Comparison of ENCODE assay signal across 8 mouse cellular contexts in genomic region chr4:151989110-151989488, GRCm38 (mm10). TPM values are rescaled to one million over a fixed set of nuclear protein-coding genes. Genes with fewer than 3 reads are reported as not detected.
DNase-seq lines count a peak whose midpoint lies in the region; ATAC-seq and TF ChIP-seq lines count a peak whose summit lies in the region.

No protein-coding gene starts in this region.

- peak; percentile 56 for DNase-seq in cerebellum, adult 9-10 months
- peak; percentile 26 for DNase-seq in thymus, postnatal 14 days
- no peak for DNase-seq in thymus, postnatal 25 days
- DNase-seq in liver, embryonic 11.5 days (ENCODE audit: low spot score) = no peak
- no peak for DNase-seq in stomach, postnatal 0 days (ENCODE audit: low spot score)
- DNase-seq in left cerebral cortex, adult 18-20 months (ENCODE audit: low spot score in 2 of 2) = no peak
- no peak for DNase-seq in cerebellum, postnatal 36 days

- peaks cover 20% of the 10 kb centered on the region for H3K4me1 ChIP-seq in liver, embryonic 11.5 days (replicated peaks; ENCODE audit: control insufficient read depth, insufficient read depth, low read length)
- H3K4me1 ChIP-seq in stomach, postnatal 0 days (replicated peaks; ENCODE audit: control insufficient read depth, insufficient read depth) = peaks cover 2% of the 10 kb centered on the region; the same call in 1 of the 2 replicates

- ATAC-seq in cerebellum, adult (ENCODE audit: insufficient number of reproducible peaks, low FRiP score, low TSS enrichment) = no peak
- peak; percentile 18; the same call in 1 of the 2 replicates for ATAC-seq in liver, embryonic 11.5 days (replicated peaks; ENCODE audit: low FRiP score)
- ATAC-seq in stomach, postnatal 0 days (ENCODE audit: low FRiP score, low TSS enrichment) = peak; percentile 3; the same call in 1 of the 2 replicates

- H3K36me3 ChIP-seq in liver, embryonic 11.5 days (ENCODE audit: control insufficient read depth, insufficient read depth, low read length) = peaks cover 18% of the 10 kb centered on the region
- H3K36me3 ChIP-seq in stomach, postnatal 0 days (ENCODE audit: control insufficient read depth, insufficient read depth, low read length) = peaks cover 11% of the 10 kb centered on the region

- TF ChIP-seq EP300 in stomach, postnatal 0 days (optimal IDR thresholded peaks at IDR 0.05) = no peak

- WGBS in liver, embryonic 11.5 days = 35% methylated on average over 6 of the region's 6 CpGs
- 26% methylated on average over 6 of the region's 6 CpGs for WGBS in stomach, postnatal 0 days

- peak overlapping the region; percentile 82 for H3K4me2 ChIP-seq in liver, embryonic 11.5 days
- H3K4me2 ChIP-seq in stomach, postnatal 0 days (replicated peaks; ENCODE audit: low read depth) = peak overlapping the region; percentile 92

- H3K4me3 ChIP-seq in liver, embryonic 11.5 days (ENCODE audit: low read depth, low read length) = peak overlapping the region; percentile 71
- H3K4me3 ChIP-seq in stomach, postnatal 0 days (ENCODE audit: low read depth, low read length) = peak overlapping the region; percentile 85

- peak overlapping the region; percentile 86; the same call in 1 of the 2 replicates for H3K9ac ChIP-seq in liver, embryonic 11.5 days (ENCODE audit: low read depth, low read length)
- H3K9ac ChIP-seq in stomach, postnatal 0 days (ENCODE audit: low read length) = peak overlapping the region; percentile 90; the same call in 1 of the 2 replicates

- peak overlapping the region; percentile 73; the same call in 1 of the 2 replicates for H3K27ac ChIP-seq in liver, embryonic 11.5 days (ENCODE audit: low read depth, low read length)
- H3K27ac ChIP-seq in stomach, postnatal 0 days (replicated peaks) = peak overlapping the region; percentile 84; the same call in 1 of the 2 replicates

- TF ChIP-seq CTCF in stomach, postnatal 0 days (IDR thresholded peaks at IDR 0.05; ENCODE audit: low read depth) = no peak

- H3K27me3 ChIP-seq in liver, embryonic 11.5 days (replicated peaks; ENCODE audit: control insufficient read depth, insufficient read depth, low read length) = no peaks in the 10 kb centered on the region
- H3K27me3 ChIP-seq in stomach, postnatal 0 days (ENCODE audit: control insufficient read depth, insufficient read depth, low read length) = no peaks in the 10 kb centered on the region

- no peaks in the 10 kb centered on the region for H3K9me3 ChIP-seq in liver, embryonic 11.5 days (ENCODE audit: control insufficient read depth, low read length)
- no peaks in the 10 kb centered on the region for H3K9me3 ChIP-seq in stomach, postnatal 0 days (ENCODE audit: control insufficient read depth, low read length)

RNA-seq across cellular contexts. Expression of gene Thap3, which starts 0.3 kb away (rescaled TPM):
- polyA plus RNA-seq in liver, embryonic 11.5 days (2014; fragmentation: Nextera tagmentation; extraction: Ambion mirVana) = 14.3 and 14.5 TPM in 2 replicates
- polyA plus RNA-seq in stomach, postnatal 0 days (2015; fragmentation: Nextera tagmentation; extraction: Ambion mirVana) = 22.2 and 23.5 TPM in 2 replicates
- total RNA-seq in left cerebral cortex, adult 18-20 months (2021) = 10 to 100 TPM; 16.9 to 23.7 TPM

RNA-seq across cellular contexts. Expression of gene Phf13, which starts 7.0 kb away (rescaled TPM):
- polyA plus RNA-seq in liver, embryonic 11.5 days (2014; fragmentation: Nextera tagmentation; extraction: Ambion mirVana) = 15.5 and 16.5 TPM in 2 replicates
- 12.4 and 12.7 TPM in 2 replicates for polyA plus RNA-seq in stomach, postnatal 0 days (2015; fragmentation: Nextera tagmentation; extraction: Ambion mirVana)
- total RNA-seq in left cerebral cortex, adult 18-20 months (2021) = 10 to 100 TPM; 17.8 to 19.5 TPM

RNA-seq across cellular contexts. Expression of gene Klhl21, which starts 19.5 kb away (rescaled TPM):
- polyA plus RNA-seq in liver, embryonic 11.5 days (2014; fragmentation: Nextera tagmentation; extraction: Ambion mirVana) = 9.1 and 9.4 TPM in 2 replicates
- polyA plus RNA-seq in stomach, postnatal 0 days (2015; fragmentation: Nextera tagmentation; extraction: Ambion mirVana) = 11.2 and 11.9 TPM in 2 replicates
- 10 to 100 TPM; 20.2 to 20.3 TPM for total RNA-seq in left cerebral cortex, adult 18-20 months (2021)

RNA-seq across cellular contexts. Expression of gene Zbtb48, which starts 38.4 kb away (rescaled TPM):
- polyA plus RNA-seq in liver, embryonic 11.5 days (2014; fragmentation: Nextera tagmentation; extraction: Ambion mirVana) = 17.0 and 17.8 TPM in 2 replicates
- 10.1 and 10.6 TPM in 2 replicates for polyA plus RNA-seq in stomach, postnatal 0 days (2015; fragmentation: Nextera tagmentation; extraction: Ambion mirVana)
- total RNA-seq in left cerebral cortex, adult 18-20 months (2021) = 10 to 100 TPM; 12.3 to 12.7 TPM

RNA-seq across cellular contexts. Expression of gene Tas1r1, which starts 49.3 kb away (rescaled TPM):
- 0.18 and 0.21 TPM in 2 replicates for polyA plus RNA-seq in liver, embryonic 11.5 days (2014; fragmentation: Nextera tagmentation; extraction: Ambion mirVana)
- polyA plus RNA-seq in stomach, postnatal 0 days (2015; fragmentation: Nextera tagmentation; extraction: Ambion mirVana) = 0.12 and 0.16 TPM in 2 replicates
- under 1 TPM; 0.49 to 0.68 TPM for total RNA-seq in left cerebral cortex, adult 18-20 months (2021)

Comparison
In these comparisons a context has a peak if more than half of its experiments do, and no peak if none do; other contexts are left out.
1. DNase-seq: peak in cerebellum, adult 9-10 months (single experiment) and thymus, postnatal 14 days (single experiment); none in thymus, postnatal 25 days (single experiment), liver, embryonic 11.5 days (single experiment), stomach, postnatal 0 days (single experiment), left cerebral cortex, adult 18-20 months (0 of 2) and cerebellum, postnatal 36 days (0 of 2).